Comparison of ENCODE assay signal across 12 mouse cellular contexts in the genomic region with DNA sequence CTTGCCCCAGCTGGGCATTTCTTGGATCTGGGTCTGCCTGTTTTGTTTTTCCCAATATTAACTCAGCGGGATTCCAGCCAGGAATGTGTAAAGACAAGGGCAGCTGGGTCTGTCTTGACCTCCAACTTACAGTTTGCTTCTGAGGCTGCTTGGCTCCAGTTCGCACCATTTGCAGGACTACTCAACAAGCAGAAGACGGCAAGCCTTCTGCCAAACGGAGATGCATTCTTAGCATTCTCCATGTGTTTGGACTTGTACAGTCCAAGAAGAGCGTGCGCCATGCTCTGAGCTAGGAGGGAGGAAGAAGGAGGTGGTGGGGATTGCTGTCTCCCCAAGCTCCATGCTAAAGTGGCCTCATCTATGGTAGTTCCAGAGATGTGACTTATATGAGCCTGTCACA.
A peak's percentile ranks its signal among the peaks of the same experiment; 100 is the strongest.
DNase-seq lines count a peak whose midpoint lies in the region; ATAC-seq and TF ChIP-seq lines count a peak whose summit lies in the region.
"Had no signal": no experiment of that assay in that cellular context is flagged by ENCODE, and none has a peak within 500 bp of the region (broad histone marks: within the 10 kb centered on the region; RNA-seq: fewer than 3 reads in every experiment).

No protein-coding gene starts in this region.

- H3K9me3 ChIP-seq in forebrain, embryonic 13.5 days (replicated peaks), result no peaks in the 10 kb centered on the region
- no peaks in the 10 kb centered on the region for H3K9me3 ChIP-seq in forebrain, embryonic 11.5 days (ENCODE audit: control insufficient read depth, low read length)
- no peaks in the 10 kb centered on the region for H3K9me3 ChIP-seq in lung, postnatal 0 days (ENCODE audit: low read length)
- H3K9me3 ChIP-seq: midbrain, embryonic 10.5 days; stomach, embryonic 15.5 days had no signal

- no peak overlapping the region for H3K4me2 ChIP-seq in forebrain, embryonic 13.5 days
- H3K4me2 ChIP-seq in forebrain, embryonic 11.5 days (ENCODE audit: low read depth, low read length, severe bottlenecking), result no peak overlapping the region
- H3K4me2 ChIP-seq in lung, postnatal 0 days (replicated peaks; ENCODE audit: low read depth, low read length), result no peak overlapping the region
- H3K4me2 ChIP-seq: stomach, embryonic 15.5 days had no signal

- H3K27ac ChIP-seq in forebrain, embryonic 13.5 days, result no peak overlapping the region; the same call in 1 of the 2 replicates
- no peak overlapping the region for H3K27ac ChIP-seq in forebrain, embryonic 11.5 days (ENCODE audit: low read depth, low read length)
- no peak overlapping the region for H3K27ac ChIP-seq in lung, postnatal 0 days (ENCODE audit: low read length)
- H3K27ac ChIP-seq: midbrain, embryonic 10.5 days; stomach, embryonic 15.5 days had no signal

- 80% methylated on average over 6 of the region's 6 CpGs for WGBS in forebrain, embryonic 13.5 days
- 84% methylated on average over 6 of the region's 6 CpGs for WGBS in forebrain, embryonic 11.5 days
- 43% methylated on average over 6 of the region's 6 CpGs for WGBS in lung, postnatal 0 days

- TF ChIP-seq EP300 in lung, postnatal 0 days (IDR thresholded peaks at IDR 0.05), result no peak

- peaks cover 7% of the 10 kb centered on the region; the same call in 1 of the 2 replicates for H3K4me1 ChIP-seq in forebrain, embryonic 13.5 days
- no peaks in the 10 kb centered on the region for H3K4me1 ChIP-seq in forebrain, embryonic 11.5 days (replicated peaks; ENCODE audit: control insufficient read depth, insufficient read depth, low read length)
- no peaks in the 10 kb centered on the region for H3K4me1 ChIP-seq in lung, postnatal 0 days (ENCODE audit: insufficient read depth, low read depth, low read length)
- H3K4me1 ChIP-seq: midbrain, embryonic 10.5 days; stomach, embryonic 15.5 days had no signal

- ATAC-seq in forebrain, embryonic 13.5 days, result peak; percentile 44; the same call in 1 of the 2 replicates
- no peak for ATAC-seq in forebrain, embryonic 11.5 days (replicated peaks; ENCODE audit: low FRiP score)
- ATAC-seq in lung, postnatal 0 days, result peak; percentile 62
- no peak for ATAC-seq in activated CD4-positive, CD25-positive, alpha-beta regulatory T cell, adult 4 months
- ATAC-seq: CD4-positive, CD25-positive, alpha-beta regulatory T cell, adult 4 months had no signal

- DNase-seq in forebrain, embryonic 11.5 days (ENCODE audit: low spot score), result no peak
- DNase-seq in kidney, postnatal 14 days, result peak; percentile 29
- DNase-seq in kidney, adult 18-20 months, result no peak
- peak; percentile 21 for DNase-seq in adipocyte (ENCODE audit: low spot score)
- peak; percentile 56 for DNase-seq in lung, postnatal 0 days (ENCODE audit: low spot score)
- no peak for DNase-seq in thymus, postnatal 14 days
- DNase-seq: cerebellum, postnatal 25 days had no signal

- H3K4me3 ChIP-seq in forebrain, embryonic 13.5 days, result no peak overlapping the region
- H3K4me3 ChIP-seq in forebrain, embryonic 11.5 days (ENCODE audit: low read depth, low read length), result no peak overlapping the region
- H3K4me3 ChIP-seq in lung, postnatal 0 days (ENCODE audit: low read depth, low read length), result no peak overlapping the region
- H3K4me3 ChIP-seq: midbrain, embryonic 10.5 days; stomach, embryonic 15.5 days had no signal

- H3K36me3 ChIP-seq in forebrain, embryonic 13.5 days (ENCODE audit: poor library complexity, severe bottlenecking), result no peaks in the 10 kb centered on the region
- H3K36me3 ChIP-seq in forebrain, embryonic 11.5 days (ENCODE audit: control insufficient read depth, insufficient read depth, low read length), result no peaks in the 10 kb centered on the region
- no peaks in the 10 kb centered on the region for H3K36me3 ChIP-seq in lung, postnatal 0 days (ENCODE audit: insufficient read depth, low read length)
- H3K36me3 ChIP-seq: midbrain, embryonic 10.5 days; stomach, embryonic 15.5 days had no signal

- H3K9ac ChIP-seq in forebrain, embryonic 13.5 days, result no peak overlapping the region
- H3K9ac ChIP-seq in forebrain, embryonic 11.5 days (ENCODE audit: low read length), result no peak overlapping the region
- H3K9ac ChIP-seq in lung, postnatal 0 days (replicated peaks; ENCODE audit: low read depth), result no peak overlapping the region
- H3K9ac ChIP-seq: stomach, embryonic 15.5 days had no signal

- H3K27me3 ChIP-seq in forebrain, embryonic 13.5 days, result no peaks in the 10 kb centered on the region
- no peaks in the 10 kb centered on the region for H3K27me3 ChIP-seq in forebrain, embryonic 11.5 days (ENCODE audit: control insufficient read depth, insufficient read depth, low read length)
- H3K27me3 ChIP-seq in lung, postnatal 0 days (replicated peaks; ENCODE audit: insufficient read depth, low read length), result no peaks in the 10 kb centered on the region
- H3K27me3 ChIP-seq: stomach, embryonic 15.5 days had no signal

- TF ChIP-seq CTCF in lung, postnatal 0 days (IDR thresholded peaks at IDR 0.05), result no peak

Comparison
In these comparisons a context has a peak if more than half of its experiments do, and no peak if none do; other contexts are left out.
1. ATAC-seq: peak in forebrain, embryonic 13.5 days (single experiment) and lung, postnatal 0 days (single experiment); none in forebrain, embryonic 11.5 days (single experiment) and activated CD4-positive, CD25-positive, alpha-beta regulatory T cell, adult 4 months (single experiment).
2. DNase-seq: peak in kidney, postnatal 14 days (single experiment), adipocyte (single experiment) and lung, postnatal 0 days (single experiment); none in forebrain, embryonic 11.5 days (single experiment), kidney, adult 18-20 months (single experiment) and thymus, postnatal 14 days (single experiment).